Comparison of ENCODE assay signal across 9 mouse cellular contexts in genomic region chr17:36825525-36825924, GRCm38 (mm10). TPM values are rescaled to one million over a fixed set of nuclear protein-coding genes. Genes with fewer than 3 reads are reported as not detected.
A peak's percentile ranks its signal among the peaks of the same experiment; 100 is the strongest.
DNase-seq lines count a peak whose midpoint lies in the region; ATAC-seq lines count a peak whose summit lies in the region.
"Had no signal": no experiment of that assay in that cellular context is flagged by ENCODE, and none has a peak within 500 bp of the region (broad histone marks: within the 10 kb centered on the region; RNA-seq: fewer than 3 reads in every experiment).

No protein-coding gene starts in this region.

- H3K27me3 ChIP-seq in intestine, embryonic 14.5 days (replicated peaks; ENCODE audit: control insufficient read depth, insufficient read depth, low read length) = no peaks in the 10 kb centered on the region
- peaks cover 16% of the 10 kb centered on the region; the same call in 1 of the 2 replicates for H3K27me3 ChIP-seq in kidney, embryonic 15.5 days
- H3K27me3 ChIP-seq: limb, embryonic 13.5 days had no signal

- peak; percentile 12 for DNase-seq in lung, postnatal 10 days
- no peak for DNase-seq in lung, postnatal 25 days (ENCODE audit: low spot score)
- DNase-seq in ZHBTc4 (ENCODE audit: low read depth, low spot score) = peak; percentile 52
- DNase-seq in intestine, embryonic 14.5 days (ENCODE audit: low spot score) = no peak
- peak; percentile 41 for DNase-seq in thymus, postnatal 14 days
- DNase-seq in layer of hippocampus, postnatal 25 days (ENCODE audit: extremely low spot score in 1 of 2, low spot score in 1 of 2) = no peak

- H3K9ac ChIP-seq in intestine, embryonic 14.5 days (ENCODE audit: low read length) = no peak overlapping the region
- no peak overlapping the region for H3K9ac ChIP-seq in kidney, embryonic 15.5 days
- H3K9ac ChIP-seq: limb, embryonic 13.5 days had no signal

- H3K36me3 ChIP-seq in intestine, embryonic 14.5 days (ENCODE audit: control insufficient read depth, insufficient read depth, low read length) = no peaks in the 10 kb centered on the region
- H3K36me3 ChIP-seq in kidney, embryonic 15.5 days = no peaks in the 10 kb centered on the region
- H3K36me3 ChIP-seq: limb, embryonic 13.5 days had no signal

- H3K4me3 ChIP-seq in intestine, embryonic 14.5 days (ENCODE audit: low read depth, low read length) = no peak overlapping the region
- no peak overlapping the region for H3K4me3 ChIP-seq in kidney, embryonic 15.5 days (replicated peaks)
- H3K4me3 ChIP-seq: limb, embryonic 13.5 days had no signal

- H3K9me3 ChIP-seq in intestine, embryonic 14.5 days (ENCODE audit: control insufficient read depth, low read length) = no peaks in the 10 kb centered on the region
- no peaks in the 10 kb centered on the region for H3K9me3 ChIP-seq in kidney, embryonic 15.5 days (replicated peaks)
- H3K9me3 ChIP-seq: limb, embryonic 13.5 days had no signal

- WGBS in intestine, embryonic 14.5 days = 28% methylated on average over 4 of the region's 4 CpGs
- 28% methylated on average over 4 of the region's 4 CpGs for WGBS in kidney, embryonic 15.5 days

- ATAC-seq in intestine, embryonic 14.5 days (replicated peaks; ENCODE audit: low FRiP score, low TSS enrichment, low read depth) = 0 out of 2 replicates have a peak, but pooled peaks have one; percentile 40
- no peak for ATAC-seq in kidney, embryonic 15.5 days (replicated peaks; ENCODE audit: low FRiP score)

- no peaks in the 10 kb centered on the region for H3K4me1 ChIP-seq in intestine, embryonic 14.5 days (replicated peaks; ENCODE audit: control insufficient read depth, insufficient read depth, low read length)
- no peaks in the 10 kb centered on the region for H3K4me1 ChIP-seq in kidney, embryonic 15.5 days
- H3K4me1 ChIP-seq: limb, embryonic 13.5 days had no signal

- H3K4me2 ChIP-seq in intestine, embryonic 14.5 days (ENCODE audit: low read length) = no peak overlapping the region
- H3K4me2 ChIP-seq in kidney, embryonic 15.5 days = no peak overlapping the region

- no peak overlapping the region for H3K27ac ChIP-seq in intestine, embryonic 14.5 days (ENCODE audit: low read depth)
- no peak overlapping the region for H3K27ac ChIP-seq in kidney, embryonic 15.5 days
- H3K27ac ChIP-seq: limb, embryonic 13.5 days had no signal

RNA-seq across cellular contexts. Expression of gene Trim26, which starts 11.4 kb away (rescaled TPM):
- polyA plus RNA-seq in intestine, embryonic 14.5 days (2014; fragmentation: Nextera tagmentation; extraction: Ambion mirVana) = 40.0 and 41.9 TPM in 2 replicates
- polyA plus RNA-seq in kidney, embryonic 15.5 days (2015; fragmentation: Nextera tagmentation; extraction: Ambion mirVana) = 40.3 and 45.9 TPM in 2 replicates
- 10 to 100 TPM; 21.0 to 21.5 TPM for total RNA-seq in layer of hippocampus, postnatal 25 days (2021)

RNA-seq across cellular contexts. Expression of gene H2-M10.6, which starts 13.6 kb away (rescaled TPM):
- polyA plus RNA-seq in intestine, embryonic 14.5 days (2014; fragmentation: Nextera tagmentation; extraction: Ambion mirVana) = not detected in 2 replicates
- not detected in 2 replicates for polyA plus RNA-seq in kidney, embryonic 15.5 days (2015; fragmentation: Nextera tagmentation; extraction: Ambion mirVana)
- not detected for total RNA-seq in layer of hippocampus, postnatal 25 days (2021)
- polyA plus RNA-seq: limb, embryonic 13.5 days; stomach, embryonic 14.5 days had no signal

RNA-seq across cellular contexts. Expression of gene Trim15, which starts 41.5 kb away (rescaled TPM):
- polyA plus RNA-seq in intestine, embryonic 14.5 days (2014; fragmentation: Nextera tagmentation; extraction: Ambion mirVana) = 1.2 and 1.3 TPM in 2 replicates
- 0.17 and 0.22 TPM in 2 replicates for polyA plus RNA-seq in kidney, embryonic 15.5 days (2015; fragmentation: Nextera tagmentation; extraction: Ambion mirVana)
- total RNA-seq in layer of hippocampus, postnatal 25 days (2021) = not detected

RNA-seq across cellular contexts. Expression of gene Trim10, which starts 43.8 kb away (rescaled TPM):
- 0.97 and 1.6 TPM in 2 replicates for polyA plus RNA-seq in intestine, embryonic 14.5 days (2014; fragmentation: Nextera tagmentation; extraction: Ambion mirVana)
- polyA plus RNA-seq in kidney, embryonic 15.5 days (2015; fragmentation: Nextera tagmentation; extraction: Ambion mirVana) = 3.1 and 6.0 TPM in 2 replicates
- total RNA-seq in layer of hippocampus, postnatal 25 days (2021) = under 1 TPM in 1 of 2 experiments, not detected in 1; 0.12 TPM

RNA-seq across cellular contexts. Expression of gene H2-M10.5, which starts 52.8 kb away (rescaled TPM):
- not detected in 2 replicates for polyA plus RNA-seq in intestine, embryonic 14.5 days (2014; fragmentation: Nextera tagmentation; extraction: Ambion mirVana)
- polyA plus RNA-seq in kidney, embryonic 15.5 days (2015; fragmentation: Nextera tagmentation; extraction: Ambion mirVana) = not detected in 2 replicates
- total RNA-seq in layer of hippocampus, postnatal 25 days (2021) = not detected
- polyA plus RNA-seq: limb, embryonic 13.5 days; stomach, embryonic 14.5 days had no signal

Comparison
In these comparisons a context has a peak if more than half of its experiments do, and no peak if none do; other contexts are left out.
1. DNase-seq: peak in lung, postnatal 10 days (single experiment), ZHBTc4 (single experiment) and thymus, postnatal 14 days (single experiment); none in lung, postnatal 25 days (single experiment), intestine, embryonic 14.5 days (single experiment) and layer of hippocampus, postnatal 25 days (0 of 2).